Mouse (Mus musculus) left cerebral cortex, postnatal 36 days (tissue): Measurements from ENCODE around the gene Orai3. TPM values are rescaled to one million over a fixed set of nuclear protein-coding genes. Genes with fewer than 3 reads are reported as not detected.

ENCODE experiments used
- DNase-seq, 2 experiments: peaks; one replicate each; pipeline ENCODE4 v3.0.0; 2021 to 2022; ENCODE audit warnings: low spot score in 2 of 2, mixed read lengths in 1 of 2
- intact Hi-C: fragments of 180-260 bp; cut with DNase I; formaldehyde crosslinking; loops from one replicate; pipeline ENCODE4 v1.15.1; 2025
- total RNA-seq, 2 experiments: library from RNA; stranded (reverse); gene quantifications; 2 replicates each; pipeline ENCODE4 v1.2.3; 2021

Orai3 gene
- total RNA-seq, 2 experiments from 2014 or later: 18.9 to 25.4 TPM

- intact Hi-C loops: loop anchor here (5.0 kb wide), 1 partner anchor 159 kb away; no protein-coding TSS in a partner anchor
- DNase-seq: no peak
These were observed 8.7 kb downstream of the Orai3 start for GRCm38 (mm10) chr7:127778350-127778749.

GRCm38 (mm10) chr7:127785308-127785707, 15.7 kb downstream of the Orai3 start, which contains the start of gene Gm49388:
Gene Gm49388, plus strand, starts transcription at chr7:127785608.
- intact Hi-C loops: no loop called here
- no peak for DNase-seq

- intact Hi-C loops: no loop called here
- DNase-seq: no peak
These were observed 27.6 kb downstream of the Orai3 start for GRCm38 (mm10) chr7:127797076-127797845.

GRCm38 (mm10) chr7:127798591-127798990, 29.0 kb downstream of the Orai3 start:
- DNase-seq: no peak

GRCm38 (mm10) chr7:127799211-127799610, 29.6 kb downstream of the Orai3 start:
- no peak for DNase-seq
- intact Hi-C loops: no loop called here

More at GRCm38 (mm10) chr7:127798591-127798990, 29.0 kb downstream of the Orai3 start:
- intact Hi-C loops: no loop called here

GRCm38 (mm10) chr7:127799738-127800137, 30.1 kb downstream of the Orai3 start:
- DNase-seq: no peak
- intact Hi-C loops: loop anchor here (5.0 kb wide), 1 partner anchor 138 kb away; no protein-coding TSS in a partner anchor

GRCm38 (mm10) chr7:127800435-127801009, 30.9 kb downstream of the Orai3 start, which contains the start of gene Hsd3b7:
Gene Hsd3b7, plus strand, starts transcription at chr7:127800604.
- DNase-seq: peak; percentile 85 to 86
- intact Hi-C loops: loop anchor here (5.0 kb wide), 1 partner anchor 137 kb away; no protein-coding TSS in a partner anchor

GRCm38 (mm10) chr7:127801010-127801621, 31.5 kb downstream of the Orai3 start:
- no peak for DNase-seq
- intact Hi-C loops: loop anchor here (5.0 kb wide), 1 partner anchor 136 kb away; no protein-coding TSS in a partner anchor

GRCm38 (mm10) chr7:127802313-127802712, 32.7 kb downstream of the Orai3 start:
- intact Hi-C loops: loop anchor here (5.0 kb wide), 1 partner anchor 135 kb away; no protein-coding TSS in a partner anchor
- DNase-seq: peak in 1 of 2 experiments; percentile 59

- no peak for DNase-seq
- intact Hi-C loops: no loop called here
These were observed 39.2 kb downstream of the Orai3 start for GRCm38 (mm10) chr7:127808821-127809220.

GRCm38 (mm10) chr7:127809846-127810245, 40.2 kb downstream of the Orai3 start:
- intact Hi-C loops: no loop called here

GRCm38 (mm10) chr7:127810650-127811049, 41.0 kb downstream of the Orai3 start:
- no peak for DNase-seq
- intact Hi-C loops: no loop called here

More at GRCm38 (mm10) chr7:127809846-127810245, 40.2 kb downstream of the Orai3 start:
- no peak for DNase-seq

- DNase-seq: no peak
- intact Hi-C loops: no loop called here
These were observed 41.6 kb downstream of the Orai3 start for GRCm38 (mm10) chr7:127811240-127811639.

GRCm38 (mm10) chr7:127812292-127812691, 42.7 kb downstream of the Orai3 start:
- intact Hi-C loops: no loop called here
- DNase-seq: no peak

- intact Hi-C loops: no loop called here
- DNase-seq: no peak
These were observed 44.2 kb downstream of the Orai3 start for GRCm38 (mm10) chr7:127813821-127814220.

GRCm38 (mm10) chr7:127814241-127814921, 44.8 kb downstream of the Orai3 start:
- intact Hi-C loops: no loop called here
- peak; percentile 77 to 78 for DNase-seq

GRCm38 (mm10) chr7:127815116-127815665, 45.6 kb downstream of the Orai3 start:
- intact Hi-C loops: no loop called here
- DNase-seq: no peak

- intact Hi-C loops: loop anchor here (1.0 kb wide), 1 partner anchor 25 kb away; no protein-coding TSS in a partner anchor
- DNase-seq: peak; percentile 80 to 85
These were observed 46.6 kb downstream of the Orai3 start for GRCm38 (mm10) chr7:127815954-127816821.
